Mouse (Mus musculus) layer of hippocampus, postnatal 25 days (tissue): ENCODE measurements around the gene Fam117a. TPM values are rescaled to one million over a fixed set of nuclear protein-coding genes. Genes with fewer than 3 reads are reported as not detected.

ENCODE experiments used
- DNase-seq, 2 experiments: peaks; one replicate each; pipeline ENCODE4 v3.0.0; 2022; ENCODE audit warnings: mixed read lengths in 2 of 2, low spot score in 1 of 2; ENCODE audit errors: extremely low spot score in 1 of 2
- total RNA-seq, 2 experiments: library from RNA; stranded (reverse); gene quantifications; 2 replicates each; pipeline ENCODE4 v1.2.3; 2021

The Fam117a gene
- total RNA-seq, 2 experiments from 2014 or later: 3.2 to 7.2 TPM

- no peak for DNase-seq
Measured at GRCm38 (mm10) chr11:95356469-95357273, 19.9 kb downstream of the Fam117a start.

DNA sequence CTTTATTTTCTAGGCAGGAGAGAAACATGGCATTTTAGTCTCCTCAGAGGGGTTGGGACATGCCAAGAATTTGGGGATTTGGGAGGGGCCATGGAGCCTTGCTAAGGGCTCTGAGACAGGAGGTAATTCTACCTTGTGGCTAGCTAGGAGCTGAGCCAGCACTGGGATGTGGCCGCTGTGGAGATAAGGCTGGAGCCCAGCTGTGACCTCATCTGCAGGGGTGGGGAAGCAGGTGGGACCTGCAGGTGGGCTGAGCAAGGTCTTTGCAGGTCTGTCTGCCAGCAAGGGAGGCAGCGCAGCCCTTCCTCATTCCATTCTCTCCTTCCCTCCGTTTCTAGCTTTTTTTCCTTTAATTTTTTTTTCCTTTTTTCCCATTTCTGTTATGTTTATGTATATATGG is 21.4 kb downstream of the Fam117a start:
- DNase-seq: no peak

DNA sequence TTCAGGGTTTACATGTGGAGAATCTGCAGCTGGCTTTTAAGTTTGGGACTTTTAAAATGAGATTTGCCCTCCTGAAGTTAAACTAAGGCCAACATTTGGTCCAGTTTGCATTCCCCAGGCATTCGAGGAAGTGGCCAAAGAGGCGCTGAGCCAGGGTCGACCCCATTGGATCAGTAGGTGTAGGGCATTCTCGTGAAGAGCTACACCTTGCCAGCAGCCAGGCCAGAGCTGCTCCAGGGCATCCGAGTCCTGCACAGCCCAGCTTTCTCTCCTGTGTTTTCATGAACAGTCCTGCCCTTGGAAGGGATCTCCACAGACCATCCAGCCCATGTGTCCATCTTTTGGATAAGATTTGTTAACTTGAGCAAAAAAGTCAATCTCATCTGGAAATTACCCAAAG is 27.6 kb downstream of the Fam117a start:
- no peak for DNase-seq

DNA sequence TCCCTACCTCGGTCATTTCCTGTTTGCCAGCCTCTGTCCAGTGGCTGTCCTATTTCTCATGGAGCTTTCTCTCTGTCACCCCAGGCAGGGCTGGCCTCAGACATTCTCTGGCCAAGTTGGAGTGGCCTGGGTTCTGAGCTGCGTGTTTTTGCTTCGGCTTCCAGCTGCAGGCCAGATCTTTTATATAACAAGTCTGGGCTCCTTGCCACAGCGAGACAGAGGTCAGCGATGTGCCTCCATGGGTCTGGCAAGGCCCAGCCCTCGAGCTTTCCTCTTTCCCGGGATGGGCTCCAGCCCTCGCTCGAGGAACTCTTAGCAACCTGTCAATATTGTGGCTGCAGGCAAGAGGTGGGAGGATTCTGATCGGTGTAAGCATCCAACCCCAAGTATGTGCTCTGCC is 28.8 kb downstream of the Fam117a start:
- DNase-seq: peak in 1 of 2 experiments; percentile 44

GRCm38 (mm10) chr11:95366280-95366897 is 29.6 kb downstream of the Fam117a start:
- no peak for DNase-seq

DNA sequence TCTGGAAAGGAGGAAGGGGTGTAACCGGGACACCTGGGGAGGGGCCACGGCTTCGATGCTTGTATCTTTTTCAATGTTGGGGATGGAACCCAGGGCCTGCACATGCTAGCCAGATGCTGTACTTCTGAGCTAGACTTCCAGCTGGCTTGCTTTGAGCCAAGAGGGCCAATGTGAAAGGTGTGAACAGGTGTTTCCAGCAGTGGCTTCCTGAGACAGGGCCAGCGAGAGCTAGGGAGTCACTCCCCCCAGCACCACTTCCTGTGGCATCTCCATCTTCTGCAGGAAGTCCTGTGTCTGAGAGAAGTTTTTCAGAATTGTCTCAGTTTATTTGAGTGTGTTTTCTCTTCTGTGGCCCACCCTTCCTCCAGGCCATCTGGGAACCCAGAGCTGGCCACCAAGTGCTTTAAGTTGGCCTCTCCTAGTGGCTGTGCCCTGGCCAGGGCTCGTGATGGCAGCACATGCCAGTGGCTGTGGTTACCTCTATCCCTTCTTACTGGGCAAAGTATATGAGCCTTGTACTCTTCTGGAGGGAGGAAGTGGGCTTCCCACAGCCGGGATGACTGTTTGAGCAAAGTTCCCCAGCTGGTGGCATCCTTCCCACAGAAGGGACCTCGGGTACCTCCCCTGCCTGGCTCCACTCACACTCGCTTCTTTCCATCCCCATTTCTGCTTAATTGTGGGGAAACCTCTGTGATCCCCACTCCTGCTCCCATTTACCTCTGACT is 30.4 kb downstream of the Fam117a start:
- DNase-seq: no peak

DNA sequence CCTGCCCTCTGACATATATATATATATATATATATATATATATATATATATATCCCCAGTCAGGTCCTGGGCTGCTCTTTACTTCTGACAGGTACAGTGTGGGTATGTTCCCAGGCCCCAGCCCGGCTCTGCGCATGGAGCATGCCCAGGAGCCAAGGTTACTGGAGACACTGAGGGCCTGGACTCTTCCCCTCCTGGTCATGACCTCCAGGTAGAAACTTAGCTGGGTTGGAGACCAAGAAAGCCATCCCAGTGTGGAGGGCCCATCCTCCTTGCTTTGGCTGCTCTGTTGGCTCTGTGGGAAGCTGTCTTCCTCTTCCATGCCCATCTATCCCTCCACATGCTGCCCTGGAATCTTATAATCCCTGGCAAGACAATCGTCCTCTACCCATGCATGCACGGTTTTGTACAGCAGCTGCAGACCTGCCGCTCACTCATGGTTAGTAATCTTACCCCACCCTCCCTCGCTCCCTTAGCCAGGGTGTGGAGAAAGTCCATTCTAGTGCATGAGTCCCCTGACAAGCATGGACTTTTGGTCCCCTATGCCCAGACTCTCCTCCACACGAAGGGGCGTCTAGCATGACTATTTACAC is 31.5 kb downstream of the Fam117a start:
- DNase-seq: no peak

- no peak for DNase-seq
Measured at GRCm38 (mm10) chr11:95368871-95369270, 32.1 kb downstream of the Fam117a start.

DNA sequence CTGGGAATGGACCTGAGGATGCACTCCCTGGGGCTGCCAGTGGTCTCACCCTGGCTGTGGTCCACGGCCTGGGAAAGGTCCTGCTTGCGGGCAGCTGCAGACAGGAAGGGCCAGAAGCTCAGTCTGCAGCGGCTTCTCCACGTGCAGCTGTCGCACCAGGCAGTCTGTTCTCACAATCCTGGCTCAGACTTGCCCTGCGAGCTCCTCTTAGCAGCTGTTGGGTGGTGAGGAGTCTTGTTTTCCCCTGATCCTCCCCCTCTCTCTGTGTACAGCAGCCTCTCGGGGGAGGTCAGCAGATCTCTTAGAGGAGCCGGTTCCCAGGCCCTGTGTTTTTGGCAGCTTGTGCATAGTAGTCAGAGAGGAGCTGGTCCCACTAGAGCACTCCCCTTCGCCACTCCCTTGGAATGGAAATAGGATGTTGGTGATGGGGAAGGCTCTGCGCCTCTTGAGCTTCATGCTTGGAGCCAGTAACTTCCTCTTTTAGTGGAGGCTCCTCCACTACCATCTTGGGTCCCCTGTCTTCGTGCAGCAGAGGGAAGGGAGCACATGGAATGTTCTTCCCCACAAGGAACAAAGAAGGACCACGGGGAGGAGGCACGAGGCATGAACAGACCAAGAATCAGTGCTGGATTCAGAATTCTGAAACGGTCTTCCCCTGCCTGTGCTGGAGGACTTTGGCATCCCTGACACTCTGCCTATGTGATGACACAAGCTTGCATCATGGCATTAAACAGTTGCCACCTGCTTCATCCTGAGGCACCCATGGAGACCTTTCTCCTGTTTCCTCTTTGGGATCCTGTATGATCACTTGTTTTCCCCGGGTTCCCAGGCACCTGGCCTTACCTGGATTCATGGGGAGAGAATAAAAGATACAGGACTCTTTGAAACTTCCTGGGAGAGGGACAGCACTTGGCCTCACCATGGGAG is 33.4 kb downstream of the Fam117a start:
- no peak for DNase-seq

DNA sequence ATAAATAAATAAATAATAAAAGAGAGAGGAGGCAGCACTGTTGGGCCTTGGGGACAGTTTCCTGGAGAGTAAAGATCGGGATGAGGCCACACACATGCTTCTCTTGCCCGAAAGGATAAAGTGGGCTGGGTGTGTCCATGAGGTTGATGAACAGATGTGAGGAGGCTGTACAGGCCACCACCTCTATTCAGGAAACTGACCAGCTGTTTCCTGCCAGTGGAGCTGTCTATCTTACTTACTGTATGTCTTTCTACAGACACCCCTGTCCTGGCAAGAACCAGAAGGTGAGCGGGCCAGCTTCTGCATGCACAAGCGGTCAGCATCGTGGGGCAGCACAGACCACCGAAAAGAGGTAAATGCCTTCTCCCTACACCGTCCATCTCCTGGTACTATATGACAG is 34.4 kb downstream of the Fam117a start:
- DNase-seq: no peak

- DNase-seq: no peak
Measured at GRCm38 (mm10) chr11:95378926-95379325, 42.1 kb downstream of the Fam117a start.

GRCm38 (mm10) chr11:95379552-95379951 is 42.7 kb downstream of the Fam117a start:
- no peak for DNase-seq

- DNase-seq: no peak
Measured at GRCm38 (mm10) chr11:95380711-95381110, 43.9 kb downstream of the Fam117a start.

GRCm38 (mm10) chr11:95381146-95381545 is 44.3 kb downstream of the Fam117a start:
- no peak for DNase-seq

DNA sequence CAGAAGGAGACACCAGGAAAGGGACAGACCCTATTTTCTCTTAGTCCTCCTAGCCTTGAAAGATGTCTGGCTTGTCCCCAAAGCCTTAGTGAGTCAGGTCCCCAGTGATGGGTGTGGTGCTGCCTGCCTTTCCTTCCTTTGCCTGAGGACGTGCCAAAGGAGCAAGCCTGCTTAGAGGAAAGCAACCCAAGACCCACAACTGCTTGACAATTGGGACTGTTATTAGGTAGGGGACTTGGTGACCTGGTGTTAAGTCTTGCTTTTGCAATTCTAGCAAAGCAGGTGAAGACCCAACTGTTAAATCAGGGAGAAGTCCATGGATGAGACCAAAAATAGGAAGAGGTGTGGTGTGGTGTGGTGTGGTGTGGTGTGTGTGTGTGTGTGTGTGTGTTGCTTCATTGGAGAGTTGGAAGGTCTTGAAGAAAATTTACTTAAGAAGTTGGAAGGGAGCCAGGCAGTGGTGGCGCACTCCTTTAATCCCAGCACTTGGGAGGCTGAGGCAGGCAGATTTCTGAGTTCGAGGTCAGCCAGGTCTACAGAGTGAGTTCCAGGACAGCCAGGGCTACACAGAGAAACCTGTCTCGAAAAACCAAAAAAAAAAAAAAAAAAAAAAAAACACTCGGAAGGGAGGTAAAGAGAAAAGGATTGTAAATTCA is 46.6 kb downstream of the Fam117a start:
- no peak for DNase-seq

GRCm38 (mm10) chr11:95384004-95384318 is 47.1 kb downstream of the Fam117a start:
- no peak for DNase-seq

DNA sequence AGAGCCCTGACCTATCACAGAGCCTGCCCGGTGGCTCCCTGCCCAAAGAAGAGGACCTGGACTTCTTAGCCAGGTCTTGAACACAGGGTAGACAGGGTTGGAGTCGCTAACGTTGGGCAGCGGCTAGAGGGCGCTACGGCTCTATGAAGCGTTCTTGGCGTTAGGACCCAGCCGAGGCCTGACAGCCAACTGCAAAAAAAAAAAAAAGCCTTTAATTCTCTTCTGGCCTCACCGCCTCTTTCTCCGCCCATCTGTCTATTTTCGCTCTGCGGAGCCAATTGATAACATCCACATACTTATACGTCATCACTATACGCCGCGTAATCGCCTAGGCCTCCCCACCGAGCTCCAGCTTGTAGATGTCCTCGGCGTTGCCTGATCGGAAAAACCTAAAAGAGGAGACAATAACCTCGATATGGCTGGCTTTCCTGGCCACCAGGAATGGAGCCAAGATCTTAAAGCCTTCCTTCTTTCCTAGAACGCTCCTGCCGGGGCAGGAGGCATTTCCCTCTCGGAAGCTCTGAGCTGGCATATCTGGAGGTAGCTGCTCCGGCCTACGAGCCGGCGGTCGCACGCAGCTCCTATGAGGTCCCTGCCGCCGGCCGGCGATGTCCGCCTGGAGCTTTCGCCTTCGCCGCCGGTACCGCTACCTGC is 47.6 kb downstream of the Fam117a start, which contains the start of gene Slc35b1:
TSS of gene Slc35b1 (plus strand) at position 374 of the 654 bp plus-strand sequence.
- peak; percentile 86 to 96 for DNase-seq

GRCm38 (mm10) chr11:95384973-95385320 is 48.1 kb downstream of the Fam117a start:
- DNase-seq: no peak

GRCm38 (mm10) chr11:95387354-95387753 is 50.5 kb downstream of the Fam117a start:
- DNase-seq: no peak
